Mouse (Mus musculus): ENCODE results near the gene Cs.

Gene Cs

DNA sequence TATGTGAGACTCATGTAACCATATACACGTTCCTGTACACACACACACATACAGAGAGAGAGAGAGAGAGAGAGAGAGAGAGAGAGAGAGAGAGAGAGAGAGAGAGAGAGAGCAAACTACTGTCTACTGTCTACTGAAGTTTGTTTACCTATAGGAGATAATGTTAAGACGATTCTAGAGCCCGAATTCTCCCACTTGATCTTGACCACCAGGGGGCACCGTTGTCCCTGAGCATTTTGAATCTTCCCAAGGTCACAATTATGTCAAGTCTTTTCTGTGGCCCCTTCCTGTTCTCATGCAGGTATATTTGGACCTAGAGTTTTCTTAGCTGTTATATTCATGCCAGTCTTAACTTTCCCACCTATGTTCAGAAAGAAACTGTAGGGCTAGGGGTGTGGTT, 2.0 kb upstream of the Cs start:
- DNase-seq (ENCODE audit: low spot score) = peak; percentile 70

DNA sequence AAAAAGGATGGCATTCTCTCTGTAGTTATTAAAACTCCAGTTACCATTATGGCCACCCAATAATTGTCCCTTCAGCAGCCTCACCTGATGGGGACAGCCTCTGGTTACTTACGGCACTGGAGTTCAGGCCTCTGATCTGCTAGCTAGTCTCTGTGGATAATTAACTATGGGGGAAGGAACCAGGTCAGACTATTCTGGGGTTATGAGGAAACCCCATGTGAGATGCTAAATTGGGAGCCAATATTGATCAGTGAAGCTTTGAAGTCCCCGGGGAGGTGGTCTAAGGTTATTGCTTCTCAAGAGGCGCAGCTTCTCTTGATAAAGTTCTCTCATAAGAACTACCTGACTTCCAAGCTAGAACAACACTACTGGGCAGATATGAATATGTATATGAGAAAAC, 1.3 kb upstream of the Cs start:
- DNase-seq (ENCODE audit: low spot score) = no peak

DNA sequence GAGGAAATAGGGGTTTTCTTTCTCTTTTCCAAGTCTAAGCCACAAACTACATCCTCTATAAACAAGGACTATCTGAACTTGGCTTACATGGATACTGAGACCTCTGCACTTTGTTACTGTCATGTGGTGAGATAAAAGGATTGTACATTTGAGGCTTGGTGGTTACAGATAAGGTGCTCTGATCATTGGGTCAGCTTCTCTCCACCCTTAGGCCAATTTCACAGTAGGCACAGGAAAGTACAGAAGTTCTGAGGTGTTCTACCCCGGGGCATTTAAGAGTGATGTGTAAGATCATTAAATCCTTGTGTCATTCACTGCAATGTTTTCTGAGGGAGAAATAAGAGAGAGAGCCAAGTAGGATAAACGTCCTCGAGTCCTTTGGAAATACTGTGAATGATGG, 937 bp upstream of the Cs start:
- no peak for DNase-seq (ENCODE audit: low spot score)

DNA sequence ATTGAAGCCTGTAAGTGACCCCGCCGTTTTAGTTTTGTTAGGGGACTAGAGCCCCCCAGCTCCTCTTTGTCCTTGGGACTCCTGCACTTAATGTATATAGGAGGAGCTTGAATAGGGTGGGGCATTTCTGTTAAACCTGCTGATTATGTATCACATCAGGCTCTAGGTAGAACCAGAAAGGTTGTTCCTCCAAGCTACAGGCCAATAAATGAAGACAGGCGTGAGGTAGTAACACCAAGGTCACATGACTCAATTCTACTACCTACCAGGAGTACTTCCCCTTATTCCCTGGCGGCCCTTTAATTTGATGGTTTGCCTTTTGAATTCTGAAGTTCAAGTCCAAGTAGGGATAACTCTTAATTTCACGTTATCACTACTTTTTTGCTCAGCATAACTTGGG, 881 bp downstream of the Cs start:
- no peak for DNase-seq (ENCODE audit: low spot score)

DNA sequence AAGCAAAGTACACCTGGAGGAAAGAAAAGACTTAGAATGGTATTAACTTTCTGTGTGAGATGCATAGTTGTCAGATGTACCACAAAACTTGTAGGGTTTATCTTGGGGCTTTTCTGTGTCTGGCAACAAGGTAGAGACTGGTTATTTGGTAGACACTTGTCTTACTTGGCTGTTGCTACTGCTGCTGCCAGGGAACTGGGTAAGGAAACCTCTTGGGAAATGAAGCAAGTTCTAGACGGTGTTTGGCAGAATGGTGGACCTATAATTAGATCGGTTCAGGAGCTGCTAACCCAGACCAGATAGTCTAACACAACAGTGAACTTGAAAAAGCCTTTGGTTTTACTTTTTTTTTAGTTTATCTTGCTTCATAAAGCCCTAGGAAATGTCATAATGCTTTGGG, 1.4 kb downstream of the Cs start:
- no peak for DNase-seq (ENCODE audit: low spot score)

DNA sequence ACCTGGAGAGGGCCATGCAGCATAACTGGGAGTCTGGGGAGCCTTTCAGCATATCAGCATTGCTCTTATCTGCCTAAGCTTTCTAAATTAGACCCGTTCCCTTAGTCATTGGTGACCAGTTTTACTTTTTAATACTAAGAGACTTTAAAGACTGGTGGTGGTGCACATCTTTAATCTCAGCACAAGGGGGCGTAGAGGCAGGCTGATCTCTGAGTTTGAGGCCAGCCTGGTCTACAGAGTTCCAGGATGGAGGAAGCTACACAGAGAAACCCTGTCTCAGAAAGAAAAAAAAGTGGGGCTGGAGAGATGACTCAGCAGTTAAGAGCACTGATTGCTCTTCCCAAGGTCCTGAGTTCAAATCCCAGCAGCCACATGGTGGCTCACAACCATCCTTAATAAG, 2.7 kb downstream of the Cs start:
- DNase-seq (ENCODE audit: low spot score) = no peak

DNA sequence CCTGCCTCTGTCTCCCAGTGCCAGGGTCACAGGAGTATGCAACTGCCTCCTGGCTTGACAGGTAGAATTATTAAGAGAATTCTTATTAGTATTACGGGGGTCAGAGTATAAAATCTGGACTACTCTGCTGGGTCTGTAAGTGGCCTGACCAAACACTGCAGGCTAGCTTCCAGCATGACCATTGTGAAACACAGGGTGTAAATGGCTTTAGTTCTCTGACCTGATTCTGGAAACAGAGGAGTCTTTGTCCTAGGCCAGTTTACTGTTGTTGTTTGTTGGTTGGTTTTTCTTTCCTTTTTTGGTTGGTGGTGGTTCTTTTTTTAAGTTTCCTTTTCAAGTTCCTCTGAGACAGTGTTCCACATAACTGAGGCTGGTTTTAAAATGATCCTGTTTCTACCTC, 5.9 kb downstream of the Cs start:
- no peak for DNase-seq (ENCODE audit: low spot score)

DNA sequence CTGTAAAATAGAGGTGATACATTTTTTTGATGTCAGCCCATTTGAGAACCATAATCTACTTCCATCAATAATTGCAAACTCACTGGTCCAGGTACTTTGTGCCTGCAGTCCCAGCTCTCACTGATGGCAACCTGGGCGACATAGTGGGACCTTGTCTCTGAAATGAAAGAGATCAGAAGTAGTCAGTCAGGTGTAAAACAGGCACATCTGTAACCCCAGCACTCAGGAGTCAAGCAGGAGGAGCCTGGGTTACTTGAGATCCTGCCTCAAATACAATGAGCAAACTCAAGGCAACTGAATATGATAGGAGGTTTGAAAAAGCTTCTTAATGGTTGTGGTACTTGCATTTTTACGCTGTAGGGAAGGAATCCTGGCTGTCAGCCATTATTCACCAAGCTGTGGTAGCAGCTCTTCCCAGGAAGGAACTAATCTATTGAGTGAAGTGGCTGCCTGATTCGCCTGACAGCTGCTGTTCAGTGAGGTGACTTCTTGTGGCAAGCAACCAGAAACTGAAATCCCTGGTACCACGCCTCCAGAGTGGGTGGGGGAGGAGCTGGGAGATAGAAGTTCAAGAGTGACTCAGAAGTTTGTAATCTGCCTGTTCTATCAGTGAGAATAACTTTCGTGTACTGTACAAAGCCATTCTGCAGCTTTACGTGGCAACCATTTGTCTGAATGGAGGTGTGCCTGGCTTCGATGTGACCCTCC, 7.2 kb downstream of the Cs start:
- peak; percentile 78 for DNase-seq (ENCODE audit: low spot score)

DNA sequence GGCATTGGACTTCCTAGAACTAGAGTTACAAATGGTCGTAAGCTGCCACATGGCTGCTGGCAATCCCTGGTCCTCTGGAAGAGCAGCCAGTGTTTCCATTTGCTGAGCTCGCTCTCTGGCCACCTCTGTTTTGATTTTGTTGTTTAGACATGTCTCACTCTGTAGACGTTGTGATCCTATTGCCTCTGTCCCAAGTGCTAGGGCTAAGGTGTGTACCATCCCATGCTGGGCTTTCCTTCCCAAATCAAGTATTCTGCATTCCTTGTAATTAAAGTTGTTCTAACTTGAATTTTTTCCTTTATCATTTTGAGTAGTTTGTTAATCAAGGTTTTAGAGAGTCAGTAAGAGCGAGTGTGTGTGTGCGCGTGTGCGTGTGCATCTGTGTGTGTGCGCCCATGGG, 10.0 kb downstream of the Cs start:
- DNase-seq (ENCODE audit: low spot score) = no peak

DNA sequence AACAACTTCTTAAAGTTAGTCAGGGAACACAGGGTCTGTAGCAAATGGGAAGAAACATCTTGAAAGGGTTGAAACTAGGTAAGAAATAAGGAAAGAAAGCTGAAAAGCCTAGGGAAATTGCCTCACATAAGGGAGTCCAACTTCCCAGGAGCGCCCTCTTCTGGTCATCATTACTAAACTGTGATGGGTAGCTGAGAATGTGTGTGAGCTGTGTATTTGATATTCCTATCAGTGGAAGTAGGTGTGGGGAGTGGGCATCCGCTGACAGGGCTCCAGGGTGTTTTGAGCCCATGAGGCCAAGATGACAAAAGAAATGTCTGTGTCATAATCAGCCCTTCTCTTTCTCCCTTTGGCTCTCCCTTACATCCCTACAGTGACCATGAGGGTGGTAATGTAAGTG, 21.3 kb downstream of the Cs start:
- DNase-seq (ENCODE audit: low spot score) = no peak

DNA sequence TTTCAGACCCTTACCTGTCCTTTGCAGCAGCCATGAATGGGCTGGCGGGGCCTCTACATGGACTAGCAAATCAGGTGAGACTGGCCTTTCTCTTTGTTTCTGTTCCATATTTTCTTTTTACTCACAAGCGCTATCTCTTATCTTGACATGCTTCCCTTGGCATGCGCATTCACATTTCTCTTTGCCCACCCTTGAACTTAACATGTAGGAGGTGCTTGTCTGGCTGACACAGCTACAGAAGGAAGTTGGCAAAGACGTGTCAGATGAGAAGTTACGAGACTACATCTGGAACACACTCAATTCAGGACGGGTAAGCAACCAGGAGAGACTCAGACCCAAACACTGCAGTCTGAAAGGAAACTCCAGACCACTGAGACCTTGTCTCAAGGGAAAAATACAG, 21.7 kb downstream of the Cs start:
- no peak for DNase-seq (ENCODE audit: low spot score)

DNA sequence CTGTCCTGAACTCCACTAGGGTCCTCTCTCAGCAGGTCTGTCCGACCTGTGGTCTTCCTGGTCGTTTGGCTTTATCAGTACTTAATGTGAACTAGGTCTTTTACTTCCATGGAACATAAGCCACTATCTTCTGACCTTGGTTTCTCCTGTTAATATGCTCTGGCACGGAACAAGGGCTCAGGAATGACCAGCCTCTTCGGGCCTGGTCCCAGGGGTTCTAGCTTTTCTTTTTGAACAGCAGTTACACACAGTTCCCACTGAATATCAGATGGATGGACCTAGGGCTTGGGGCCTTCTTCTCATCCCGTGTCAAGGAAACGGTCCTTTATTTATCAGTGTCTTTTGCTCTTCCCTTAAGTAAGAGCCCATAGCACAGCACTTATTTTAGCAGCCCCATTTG, 24.3 kb downstream of the Cs start:
- no peak for DNase-seq (ENCODE audit: low spot score)

DNA sequence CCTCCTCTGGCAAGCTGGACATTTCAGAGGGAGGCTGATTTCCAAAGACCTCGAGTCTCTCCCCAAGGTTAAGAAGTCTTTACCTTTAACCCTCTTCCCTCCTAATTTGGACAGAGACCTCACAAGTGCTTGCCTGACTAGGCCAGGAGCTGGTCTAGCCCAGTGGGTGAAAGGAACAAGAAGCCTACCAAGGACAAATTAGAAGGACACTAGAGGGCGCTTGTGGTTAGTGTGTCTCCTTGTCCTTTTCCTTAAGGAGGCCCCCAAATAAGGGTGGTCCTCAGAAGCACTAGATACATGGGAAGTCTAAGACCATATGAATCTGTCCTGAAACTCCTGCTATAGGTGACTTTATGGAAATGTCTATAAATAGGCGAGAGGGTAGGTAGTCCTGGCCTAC, 25.0 kb downstream of the Cs start:
- no peak for DNase-seq (ENCODE audit: low spot score)

DNA sequence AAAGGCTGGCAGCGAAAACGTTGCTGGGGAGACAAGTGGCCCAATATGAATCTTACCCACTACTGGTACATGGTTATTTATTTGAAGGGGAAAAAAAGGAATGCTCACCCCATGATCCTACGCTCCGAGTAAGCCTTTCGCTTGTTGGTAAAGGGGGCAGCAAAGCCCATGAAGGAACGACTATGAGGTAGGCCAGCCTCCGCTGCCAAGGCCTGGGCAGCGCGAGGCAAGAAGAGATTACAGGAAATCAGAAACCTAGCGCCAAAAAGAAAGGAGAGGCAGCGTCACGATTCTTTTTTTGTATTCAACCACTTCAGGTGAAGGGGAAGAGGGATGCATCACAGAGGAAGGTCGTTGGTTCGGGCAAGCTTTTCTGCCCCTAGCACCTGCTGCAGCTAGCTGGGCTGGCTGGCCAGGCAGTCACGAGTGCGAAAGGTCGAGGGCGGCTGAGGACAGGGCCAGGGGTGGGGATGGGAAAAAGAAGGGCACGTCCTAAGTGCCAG, 30.4 kb downstream of the Cs start:
- DNase-seq (ENCODE audit: low spot score) = no peak

DNA sequence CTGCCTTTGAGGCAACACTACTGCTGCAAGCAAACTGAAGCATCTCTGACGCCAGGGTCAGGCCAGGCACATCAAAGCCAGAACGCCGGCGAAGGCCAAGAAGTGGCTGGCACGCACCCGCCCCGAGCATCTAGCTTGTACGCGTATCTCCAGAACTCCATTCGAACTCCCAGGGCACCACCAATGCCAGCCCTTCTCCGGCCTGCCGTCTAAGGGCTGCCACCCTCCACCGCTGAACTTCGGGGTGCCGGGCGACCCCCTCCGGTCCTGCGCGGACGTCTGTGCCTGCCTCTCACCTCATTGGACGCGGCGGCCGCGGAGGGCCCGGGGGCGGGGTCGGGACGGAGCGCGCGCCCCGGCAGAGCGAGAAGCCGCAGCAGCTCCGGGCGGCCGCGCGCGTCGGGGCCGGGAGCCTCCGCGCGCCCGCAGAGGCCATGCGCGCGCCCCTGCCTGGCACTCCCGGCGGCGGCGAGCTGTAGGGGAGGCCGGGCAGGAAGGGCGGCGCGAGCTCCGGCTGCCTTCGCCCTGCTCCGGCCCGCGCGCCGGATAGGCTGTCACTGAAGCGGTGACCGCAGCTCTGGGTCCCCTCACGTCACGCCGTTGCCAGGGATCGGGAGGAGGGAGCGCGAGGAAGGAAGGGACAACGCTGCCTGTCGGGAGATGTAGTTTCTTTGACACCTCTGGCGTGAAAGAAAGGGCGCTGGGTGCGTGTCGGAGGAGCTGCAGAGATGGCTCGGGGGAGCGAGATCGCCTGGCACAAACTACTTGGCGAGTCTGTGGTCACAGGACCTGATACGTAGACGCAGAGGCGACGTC, 31.1 kb downstream of the Cs start, which contains the start of gene Coq10a:
Gene Coq10a, minus strand, starts transcription at position 596 of the 816 bp plus-strand sequence.
- peak; percentile 90 for DNase-seq (ENCODE audit: low spot score)

DNA sequence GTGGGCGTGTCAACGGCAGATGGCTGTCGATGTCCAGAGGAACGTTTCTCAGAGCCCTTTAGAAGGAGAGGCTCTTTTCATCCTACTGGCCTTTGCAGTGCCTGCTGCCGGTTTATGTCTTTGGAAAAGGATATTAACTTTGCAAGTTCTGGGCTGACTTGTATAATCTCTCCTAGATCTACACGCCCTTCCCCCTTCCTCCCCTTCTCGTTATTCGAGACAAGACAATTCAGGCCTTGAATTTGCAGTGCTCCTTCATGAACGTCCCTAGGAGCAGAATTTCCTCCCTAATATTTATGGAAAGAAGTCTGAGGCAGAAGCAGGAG, 31.6 kb downstream of the Cs start:
- DNase-seq (ENCODE audit: low spot score) = no peak

DNA sequence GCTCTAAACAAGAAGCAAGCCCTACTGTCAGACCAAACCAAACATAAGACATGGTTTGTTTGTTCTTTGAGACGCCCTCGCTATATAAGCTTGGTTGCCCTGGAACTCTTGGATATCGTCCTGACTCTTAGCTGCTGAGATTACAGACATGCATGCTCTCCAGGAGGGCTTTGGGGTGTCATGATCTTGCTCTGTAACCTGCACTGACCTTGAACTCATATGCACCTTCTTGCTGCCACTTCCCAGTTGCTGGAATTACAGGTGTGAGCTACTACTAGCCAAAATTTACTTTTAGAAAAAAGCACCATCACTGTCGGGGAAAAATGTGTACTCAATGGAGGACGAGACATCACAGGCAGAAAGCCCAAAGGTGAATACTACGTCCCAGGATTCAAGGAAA, 32.1 kb downstream of the Cs start:
- DNase-seq (ENCODE audit: low spot score) = no peak

DNA sequence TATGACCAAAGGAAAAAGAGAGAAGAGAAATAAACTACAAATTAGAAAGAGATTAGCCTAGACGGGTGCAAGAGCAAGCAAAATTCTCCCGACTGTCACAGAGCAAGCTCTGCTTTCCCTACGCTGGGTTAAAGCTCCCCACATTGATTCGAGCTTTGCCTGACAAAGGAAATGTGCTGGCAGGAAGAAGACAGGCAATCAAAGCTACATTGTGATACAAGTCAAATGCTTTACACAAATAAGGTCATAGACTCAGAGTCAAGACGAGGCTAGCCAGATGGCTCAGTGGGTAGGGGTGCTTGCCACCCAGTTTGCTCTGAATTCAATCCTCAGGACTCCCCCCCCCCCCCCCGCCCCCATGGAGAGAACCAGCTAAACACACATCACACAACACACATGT, 32.5 kb downstream of the Cs start:
- no peak for DNase-seq (ENCODE audit: low spot score)

DNA sequence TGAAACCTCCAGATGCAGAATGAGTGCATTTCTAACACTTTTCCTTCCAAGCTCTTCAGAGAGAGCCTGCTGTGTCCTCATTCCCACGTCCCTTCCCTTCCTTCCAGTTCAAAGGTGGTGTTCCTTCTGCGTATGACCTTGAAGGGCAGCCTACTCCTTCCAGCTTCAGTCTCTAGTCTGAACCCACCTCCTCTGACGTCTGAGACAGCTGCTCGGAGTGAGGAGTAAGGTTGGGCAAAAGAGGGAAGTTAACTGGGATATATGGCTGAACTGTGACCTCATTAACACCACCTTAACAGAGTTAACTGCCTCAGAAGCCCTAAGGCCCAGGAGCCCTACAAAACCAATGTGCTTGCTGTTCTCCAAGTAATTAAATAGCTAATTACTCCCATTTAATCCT, 33.1 kb downstream of the Cs start:
- DNase-seq (ENCODE audit: low spot score) = no peak

DNA sequence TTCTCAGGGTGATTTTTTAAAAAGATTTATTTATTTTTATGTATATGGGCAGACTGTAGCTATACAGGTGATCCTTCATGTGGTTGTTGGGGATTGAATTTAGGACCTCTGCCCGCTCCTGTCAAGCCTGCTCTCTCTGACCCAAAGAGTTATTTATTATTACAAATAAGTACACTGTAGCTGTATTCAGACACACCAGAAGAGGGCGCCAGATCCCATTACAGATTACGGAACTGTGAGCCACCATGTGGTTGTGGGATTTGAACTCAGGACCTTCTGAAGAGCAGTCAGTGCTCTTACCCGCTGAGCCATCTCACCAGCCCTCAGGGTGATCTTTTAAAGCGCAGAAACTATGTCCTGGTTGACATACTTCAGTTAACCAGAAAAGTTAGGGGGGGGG, 34.6 kb downstream of the Cs start:
- no peak for DNase-seq (ENCODE audit: low spot score)

DNA sequence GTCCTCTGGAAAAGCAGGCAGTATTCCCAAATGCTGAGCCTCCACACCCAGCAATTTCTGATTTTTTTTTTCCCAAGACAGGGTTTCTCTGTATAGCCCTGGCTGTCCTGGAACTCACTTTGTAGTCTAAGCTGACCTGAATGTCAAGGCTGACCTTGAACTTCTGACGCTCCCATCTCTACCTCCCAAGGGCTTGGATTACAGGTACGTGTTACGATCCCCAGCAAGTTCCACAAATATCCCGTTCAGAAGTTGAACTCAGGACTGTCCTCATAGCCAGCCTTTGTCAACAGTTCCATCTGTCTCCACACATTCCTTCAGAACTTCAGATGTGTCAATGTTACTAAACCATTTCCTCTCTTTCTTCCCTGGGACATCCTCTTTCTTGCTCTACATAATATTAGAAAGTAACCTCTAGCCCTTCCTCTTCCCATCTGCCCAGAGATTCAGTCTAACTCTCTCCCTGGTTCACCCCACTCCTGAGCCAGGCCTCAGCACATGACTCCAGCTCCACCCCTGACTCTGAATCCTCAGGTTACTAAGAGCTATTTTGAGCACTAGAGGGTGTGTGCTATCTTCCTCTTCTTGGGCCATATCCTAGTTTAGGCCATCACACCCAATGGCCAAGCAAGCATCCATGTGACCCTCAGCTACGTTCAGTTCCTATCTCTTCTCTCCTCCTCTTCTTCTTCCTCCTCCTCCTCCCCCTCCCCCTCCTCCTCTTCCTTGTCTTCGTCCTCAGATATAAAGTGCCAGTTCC, 35.6 kb downstream of the Cs start:
- DNase-seq (ENCODE audit: low spot score) = no peak

DNA sequence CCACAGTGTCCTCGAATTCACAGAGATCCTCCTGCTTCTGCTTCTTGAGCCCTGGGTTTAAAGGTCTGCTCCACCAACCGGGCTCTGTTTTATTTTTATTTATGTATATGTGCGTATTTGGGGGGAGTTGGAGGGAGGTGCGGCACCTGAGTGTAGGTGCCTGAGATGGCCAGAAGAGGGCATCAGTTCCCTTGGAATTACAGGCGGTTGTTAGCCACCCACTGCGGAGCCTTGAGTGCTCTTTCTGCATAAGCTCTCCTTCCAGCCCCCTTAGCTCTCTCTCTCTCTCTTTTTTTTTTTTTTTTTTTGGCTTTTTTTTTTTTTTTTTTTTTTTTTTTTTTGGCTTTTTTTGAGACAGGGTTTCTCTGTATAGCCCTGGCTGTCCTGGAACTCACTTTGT, 36.9 kb downstream of the Cs start:
- DNase-seq (ENCODE audit: low spot score) = no peak

DNA sequence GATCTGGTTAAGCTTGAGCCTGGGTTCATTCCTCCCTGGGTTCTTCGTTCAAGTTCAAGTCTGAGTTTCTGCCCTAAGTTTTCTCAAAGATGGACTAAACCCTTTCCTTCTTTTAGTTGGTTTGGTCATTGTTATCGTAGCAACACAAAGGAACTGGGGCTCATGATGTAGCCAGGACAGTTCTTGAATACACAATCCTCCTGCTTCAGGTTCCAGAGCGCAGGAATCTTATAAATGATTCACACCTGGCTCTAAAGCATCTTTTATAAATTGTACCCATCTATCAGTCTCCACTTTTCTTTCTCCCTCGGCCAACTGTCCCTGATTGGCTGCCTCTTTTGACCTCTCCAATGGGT, 38.5 kb downstream of the Cs start:
- no peak for DNase-seq (ENCODE audit: low spot score)
